Mouse (Mus musculus): ENCODE measurements around the gene Olfr1270.
"Not testable (repeated sequence)": the region's sequence is repeated elsewhere in the genome, so short reads cannot be mapped to it uniquely, and the experiment has no call there.

Gene Olfr1270

GRCm38 (mm10) chr2:90152991-90153390, at the start of gene Olfr1270:
TSS of gene Olfr1270 (minus strand) at chr2:90153091.
- no peak for DNase-seq

DNA sequence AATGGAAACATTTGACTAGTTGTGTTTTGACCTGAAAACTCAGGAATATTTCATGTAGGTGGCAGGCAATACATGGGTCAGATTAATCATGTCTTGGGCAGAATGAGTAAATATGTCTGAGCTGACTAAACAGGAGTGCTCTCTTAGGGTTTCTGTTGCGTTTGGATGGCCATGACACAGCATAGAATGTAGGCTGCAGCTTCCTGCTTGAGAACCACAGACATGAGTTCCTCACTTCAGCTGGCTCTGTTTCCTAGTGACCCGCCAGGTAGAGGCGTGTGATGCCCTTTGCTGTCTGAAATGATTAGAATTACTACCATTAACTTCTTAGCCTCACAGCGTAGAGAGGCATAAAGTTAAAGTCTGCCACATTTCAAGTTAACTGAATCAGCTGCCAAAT, 46.7 kb upstream of the Olfr1270 start:
- not testable (repeated sequence) for DNase-seq

GRCm38 (mm10) chr2:90195285-90195684, 42.4 kb upstream of the Olfr1270 start:
- DNase-seq, result not testable (repeated sequence)

DNA sequence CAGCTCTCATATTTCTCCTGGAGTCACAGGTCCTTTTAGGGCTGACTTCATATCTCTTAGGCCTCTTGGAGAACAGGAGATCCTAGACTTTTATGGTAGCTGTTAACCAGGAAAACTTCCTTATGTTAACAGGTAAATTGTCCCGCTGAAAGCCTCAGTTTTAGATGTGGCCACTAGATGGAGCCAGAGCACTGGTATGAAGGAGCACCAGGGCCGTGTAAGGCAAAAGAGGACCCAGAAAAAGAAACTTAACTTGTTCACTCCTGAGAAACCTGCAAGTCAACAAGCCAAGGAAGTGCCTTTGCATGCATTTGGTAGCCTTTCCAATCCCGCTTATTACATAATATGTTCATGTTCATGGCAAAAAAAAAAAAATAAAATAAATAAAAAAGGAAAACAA, 41.9 kb upstream of the Olfr1270 start:
- not testable (repeated sequence) for DNase-seq

DNA sequence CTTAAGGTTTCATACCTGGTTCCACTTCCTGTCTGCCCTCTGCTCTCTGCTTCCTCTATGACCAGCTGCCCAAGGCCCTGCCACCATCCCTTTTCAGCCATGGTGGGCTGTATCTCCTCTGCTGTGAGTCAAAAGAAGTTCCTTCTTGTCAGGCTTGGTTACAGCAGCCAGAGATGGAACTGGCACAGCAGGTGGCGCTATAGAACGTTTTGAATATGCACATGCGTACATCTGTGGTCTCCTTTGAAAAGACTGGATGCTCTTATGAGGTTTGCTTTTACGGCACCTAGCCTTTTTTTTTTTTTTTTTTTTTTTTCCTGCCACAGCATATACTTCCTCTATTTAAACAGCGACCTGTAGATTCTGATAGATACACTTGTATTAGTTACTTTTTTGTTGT, 34.2 kb upstream of the Olfr1270 start:
- DNase-seq, result not testable (repeated sequence)

DNA sequence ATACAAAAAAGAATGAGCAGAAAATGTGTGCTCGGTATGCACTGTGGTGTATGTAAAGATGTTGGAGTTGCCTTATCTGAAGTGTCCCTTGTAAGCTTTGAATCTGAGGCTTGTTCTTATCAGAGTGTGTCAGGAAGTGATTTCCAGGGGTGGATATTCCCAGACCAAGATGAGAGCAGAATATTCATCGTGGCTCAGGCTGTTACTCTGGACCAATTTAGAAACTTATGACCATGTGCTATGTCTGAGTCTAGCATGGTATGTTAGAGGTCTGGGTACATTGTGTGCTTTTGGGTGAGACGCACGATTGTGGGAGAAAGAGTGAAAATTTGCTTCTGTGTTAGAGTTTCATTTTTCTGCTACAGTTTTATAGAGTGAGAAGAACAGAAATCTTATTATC, 33.2 kb upstream of the Olfr1270 start:
- not testable (repeated sequence) for DNase-seq

- DNase-seq, result no peak
Measured at GRCm38 (mm10) chr2:90153916-90154315, 1.0 kb upstream of the Olfr1270 start.

GRCm38 (mm10) chr2:90142196-90142595, 10.7 kb downstream of the Olfr1270 start, which contains the start of gene Olfr32:
TSS of gene Olfr32 (minus strand) at chr2:90142296.
- DNase-seq, result no peak

GRCm38 (mm10) chr2:90121312-90121711, 31.6 kb downstream of the Olfr1270 start, which contains the start of gene Olfr1269:
TSS of gene Olfr1269 (minus strand) at chr2:90121412.
- DNase-seq, result no peak

Measured in layer of hippocampus, adult 9-11 months (tissue).